Mouse (Mus musculus): ENCODE data around the gene Maml3. TPM values are rescaled to one million over a fixed set of nuclear protein-coding genes. Genes with fewer than 3 reads are reported as not detected.

Maml3 gene
- polyA plus RNA-seq, 1 experiment from 2014 or later: 8.4 TPM

- no peak overlapping the region for H3K4me2 ChIP-seq
- no peak overlapping the region for H3K4me3 ChIP-seq
- 71% methylated on average over 11 of the region's 11 CpGs for WGBS
- H3K4me1 ChIP-seq: peaks cover 24% of the 10 kb centered on the region
- no peak for ATAC-seq (ENCODE audit: borderline replicate concordance, extremely low read depth, low FRiP score, low TSS enrichment)
- H3K36me3 ChIP-seq: no peaks in the 10 kb centered on the region
- no peaks in the 10 kb centered on the region for H3K9me3 ChIP-seq
- H3K27ac ChIP-seq: no peak overlapping the region
- no peak overlapping the region for H3K9ac ChIP-seq
- H3K27me3 ChIP-seq: no peaks in the 10 kb centered on the region
Measured at GRCm38 (mm10) chr3:52062389-52063260, 42.3 kb downstream of the Maml3 start.

DNA sequence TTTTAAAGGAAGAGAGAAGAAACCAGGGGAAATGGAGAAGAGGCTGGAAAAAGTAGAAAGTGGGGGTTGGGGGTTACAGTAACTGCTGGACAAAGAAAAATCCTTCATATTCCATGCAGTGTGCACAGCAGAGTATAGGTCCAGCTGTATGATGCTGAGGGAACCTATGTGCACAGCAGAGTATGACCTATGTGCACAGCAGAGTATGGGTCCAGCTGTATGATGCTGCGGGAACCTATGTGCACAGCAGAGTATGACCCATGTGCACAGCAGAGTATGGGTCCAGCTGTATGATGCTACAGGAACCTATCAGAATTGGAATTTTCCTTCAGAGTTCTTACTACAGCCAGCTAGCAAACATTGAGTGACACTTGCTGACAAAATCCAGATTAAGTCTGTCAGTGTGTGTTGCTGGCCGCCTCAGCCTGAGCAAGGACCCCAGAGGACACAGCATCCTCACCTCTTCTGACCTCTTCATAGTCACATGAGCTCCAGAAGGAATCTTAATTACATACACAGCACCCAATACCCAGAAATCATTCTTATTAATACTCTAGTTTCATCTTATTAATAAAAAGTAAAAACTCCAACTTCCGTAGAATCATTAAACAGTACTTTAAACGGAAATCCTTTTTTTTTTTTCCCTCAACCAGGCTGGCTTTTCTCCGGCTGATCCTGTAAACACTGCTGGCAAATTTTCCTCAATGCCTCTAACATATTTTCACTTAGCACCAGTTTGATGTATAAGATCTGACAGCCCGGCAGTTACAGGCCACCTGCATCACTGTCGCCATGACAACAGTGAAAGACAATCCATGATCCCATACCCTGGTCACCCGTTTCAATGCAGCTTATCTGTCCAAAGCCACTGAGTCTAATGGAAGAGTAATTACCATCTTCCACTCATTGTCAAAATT is 43.1 kb downstream of the Maml3 start:
- no peak overlapping the region for H3K27ac ChIP-seq
- 39% methylated on average over 8 of the region's 8 CpGs for WGBS
- no peaks in the 10 kb centered on the region for H3K36me3 ChIP-seq
- no peak overlapping the region for H3K4me2 ChIP-seq
- H3K9me3 ChIP-seq: no peaks in the 10 kb centered on the region
- peak; percentile 54; the same call in 1 of the 2 replicates for ATAC-seq (ENCODE audit: borderline replicate concordance, extremely low read depth, low FRiP score, low TSS enrichment)
- no peak overlapping the region for H3K9ac ChIP-seq
- peaks cover 24% of the 10 kb centered on the region for H3K4me1 ChIP-seq
- no peaks in the 10 kb centered on the region for H3K27me3 ChIP-seq
- no peak overlapping the region for H3K4me3 ChIP-seq

GRCm38 (mm10) chr3:52060886-52061285 is 44.0 kb downstream of the Maml3 start:
- Histone ChIP-seq H3K9ac (no peak overlapping the region), H3K36me3 (no peaks in the 10 kb centered on the region), H3K4me2 (no peak overlapping the region), H3K27ac (no peak overlapping the region), H3K9me3 (no peaks in the 10 kb centered on the region), H3K27me3 (no peaks in the 10 kb centered on the region), H3K4me1 (peaks cover 15% of the 10 kb centered on the region), H3K4me3 (no peak overlapping the region)
- WGBS: 93% methylated on average over 7 of the region's 7 CpGs
- no peak for ATAC-seq (ENCODE audit: borderline replicate concordance, extremely low read depth, low FRiP score, low TSS enrichment)

DNA sequence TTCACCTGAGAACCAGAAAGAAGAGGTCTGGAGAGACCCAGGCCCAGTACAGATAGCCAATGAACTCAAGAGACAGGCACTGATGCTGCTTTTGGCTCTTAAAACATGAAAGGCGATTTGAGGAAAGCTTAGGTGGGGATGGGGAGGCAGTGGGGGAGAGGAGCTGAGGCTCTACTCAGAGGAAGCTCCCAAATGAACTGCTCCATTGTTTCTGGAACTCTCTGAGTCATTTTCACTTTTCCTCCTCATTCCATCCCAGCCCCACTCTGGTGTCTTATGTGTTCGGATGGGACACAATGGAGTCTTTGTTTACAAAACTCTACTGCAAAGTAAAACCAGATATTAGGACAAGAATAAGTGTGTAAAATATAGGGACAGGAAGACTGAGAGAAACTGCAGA is 53.1 kb downstream of the Maml3 start:
- Histone ChIP-seq H3K4me3 (no peak overlapping the region), H3K4me2 (no peak overlapping the region), H3K4me1 (peaks cover 23% of the 10 kb centered on the region), H3K27me3 (no peaks in the 10 kb centered on the region), H3K9ac (no peak overlapping the region), H3K27ac (no peak overlapping the region), H3K9me3 (no peaks in the 10 kb centered on the region), H3K36me3 (no peaks in the 10 kb centered on the region)
- WGBS: 55% methylated on average over 2 of the region's 2 CpGs
- ATAC-seq (ENCODE audit: borderline replicate concordance, extremely low read depth, low FRiP score, low TSS enrichment): no peak

DNA sequence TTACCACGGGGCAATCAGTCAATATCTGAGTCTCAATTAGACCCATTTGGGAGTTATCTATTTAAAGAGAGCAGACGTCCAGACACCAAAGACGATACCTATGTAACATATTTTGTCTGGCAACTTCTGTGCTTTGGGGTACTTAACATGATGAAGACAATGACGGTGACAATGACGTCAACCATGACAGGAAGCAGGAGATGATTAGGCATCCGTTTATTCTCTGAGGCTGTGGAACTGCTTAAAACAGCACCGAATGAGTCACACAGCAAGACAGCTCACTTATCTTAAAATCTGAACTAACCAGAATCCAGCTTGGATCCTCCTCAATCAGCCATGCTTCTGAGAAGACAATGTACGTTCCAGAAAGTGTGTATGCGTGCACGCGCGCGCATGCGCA is 56.8 kb downstream of the Maml3 start:
- no peak overlapping the region for H3K4me2 ChIP-seq
- H3K36me3 ChIP-seq: no peaks in the 10 kb centered on the region
- no peaks in the 10 kb centered on the region for H3K9me3 ChIP-seq
- WGBS: 71% methylated on average over 14 of the region's 14 CpGs
- H3K27ac ChIP-seq: peak overlapping the region; percentile 98; the same call in 1 of the 2 replicates
- H3K9ac ChIP-seq: no peak overlapping the region
- no peaks in the 10 kb centered on the region for H3K27me3 ChIP-seq
- ATAC-seq (ENCODE audit: borderline replicate concordance, extremely low read depth, low FRiP score, low TSS enrichment): no peak
- H3K4me3 ChIP-seq: no peak overlapping the region
- H3K4me1 ChIP-seq: peaks cover 53% of the 10 kb centered on the region

- Histone ChIP-seq H3K27me3 (no peaks in the 10 kb centered on the region), H3K4me1 (peaks cover 58% of the 10 kb centered on the region), H3K4me2 (peak overlapping the region; percentile 50), H3K4me3 (0 out of 2 replicates have a peak overlapping the region, but pooled peaks have one; percentile 32), H3K9me3 (no peaks in the 10 kb centered on the region), H3K9ac (0 out of 2 replicates have a peak overlapping the region, but pooled peaks have one; percentile 22), H3K27ac (peak overlapping the region; percentile 98), H3K36me3 (no peaks in the 10 kb centered on the region)
- ATAC-seq (ENCODE audit: borderline replicate concordance, extremely low read depth, low FRiP score, low TSS enrichment): no peak
- 67% methylated on average over 8 of the region's 8 CpGs for WGBS
Measured at GRCm38 (mm10) chr3:52047537-52047936, 57.3 kb downstream of the Maml3 start.

DNA sequence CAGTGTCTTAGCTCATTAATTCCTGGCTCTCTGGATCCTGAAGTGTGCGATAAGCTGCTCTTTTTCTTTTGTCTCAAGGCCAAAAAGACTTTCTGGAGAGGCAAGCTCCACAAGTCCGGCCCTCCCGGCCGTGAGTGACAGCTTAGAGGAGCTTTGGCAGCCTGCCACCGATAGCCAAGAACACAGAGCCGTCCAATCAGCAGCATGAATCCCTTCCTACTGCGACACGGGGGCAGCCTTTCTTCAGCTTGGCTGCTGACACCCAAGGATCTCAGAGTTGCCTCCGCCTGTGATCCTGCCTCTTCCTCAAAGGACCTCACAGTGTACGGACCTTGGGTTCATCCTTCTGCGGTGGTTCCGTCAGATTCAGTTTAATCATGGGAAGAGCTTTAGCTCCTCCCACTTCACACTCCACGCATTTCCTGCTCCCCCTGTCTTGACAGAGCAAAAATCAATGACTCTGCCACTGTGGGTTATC is 57.9 kb downstream of the Maml3 start:
- Histone ChIP-seq H3K4me3 (peak overlapping the region; percentile 32), H3K4me2 (peak overlapping the region; percentile 50), H3K9me3 (no peaks in the 10 kb centered on the region), H3K27me3 (no peaks in the 10 kb centered on the region), H3K36me3 (no peaks in the 10 kb centered on the region), H3K27ac (peak overlapping the region; percentile 98), H3K9ac (peak overlapping the region; percentile 42; the same call in 1 of the 2 replicates), H3K4me1 (peaks cover 58% of the 10 kb centered on the region)
- ATAC-seq (ENCODE audit: borderline replicate concordance, extremely low read depth, low FRiP score, low TSS enrichment): peak; percentile 92
- under 1% methylated on average over 13 of the region's 13 CpGs for WGBS

DNA sequence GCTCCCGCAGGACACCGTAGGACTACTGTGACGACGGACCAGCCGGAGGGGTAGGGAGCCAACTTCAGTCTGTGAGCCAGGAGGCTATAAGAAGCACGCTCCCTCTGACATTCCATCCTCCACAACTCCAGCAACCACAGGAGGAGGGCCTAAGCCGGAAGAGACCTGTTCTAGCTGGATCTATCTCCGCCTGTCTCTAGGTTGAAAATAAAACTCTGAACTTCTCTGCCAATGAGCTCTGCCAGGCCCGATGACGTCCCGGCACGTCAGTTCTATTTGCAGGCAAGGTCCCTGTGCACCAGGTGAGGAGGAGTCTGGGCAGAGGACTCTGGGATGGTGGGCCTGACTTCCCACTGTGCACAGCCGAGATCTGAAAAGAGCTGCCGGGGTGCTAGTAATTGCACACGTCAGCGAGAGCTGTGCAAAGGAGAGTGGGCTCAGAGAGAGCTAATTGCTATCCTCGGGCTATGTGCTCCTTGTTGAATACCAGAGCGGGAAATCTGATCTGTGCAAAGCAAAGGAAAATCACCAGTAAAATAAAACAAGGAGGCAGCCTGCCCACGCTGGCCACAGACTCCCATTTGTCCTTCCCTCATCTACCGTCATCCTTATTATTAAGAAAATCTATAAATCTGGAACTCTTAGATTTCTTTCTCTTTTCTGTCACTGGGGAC is 58.7 kb downstream of the Maml3 start:
- Histone ChIP-seq H3K27ac (peak overlapping the region; percentile 98), H3K36me3 (no peaks in the 10 kb centered on the region), H3K4me1 (peaks cover 64% of the 10 kb centered on the region), H3K9ac (peak overlapping the region; percentile 42), H3K27me3 (no peaks in the 10 kb centered on the region), H3K4me2 (peak overlapping the region; percentile 50), H3K4me3 (peak overlapping the region; percentile 32), H3K9me3 (no peaks in the 10 kb centered on the region)
- peak; percentile 66 for ATAC-seq (ENCODE audit: borderline replicate concordance, extremely low read depth, low FRiP score, low TSS enrichment)
- 6% methylated on average over 20 of the region's 20 CpGs for WGBS

DNA sequence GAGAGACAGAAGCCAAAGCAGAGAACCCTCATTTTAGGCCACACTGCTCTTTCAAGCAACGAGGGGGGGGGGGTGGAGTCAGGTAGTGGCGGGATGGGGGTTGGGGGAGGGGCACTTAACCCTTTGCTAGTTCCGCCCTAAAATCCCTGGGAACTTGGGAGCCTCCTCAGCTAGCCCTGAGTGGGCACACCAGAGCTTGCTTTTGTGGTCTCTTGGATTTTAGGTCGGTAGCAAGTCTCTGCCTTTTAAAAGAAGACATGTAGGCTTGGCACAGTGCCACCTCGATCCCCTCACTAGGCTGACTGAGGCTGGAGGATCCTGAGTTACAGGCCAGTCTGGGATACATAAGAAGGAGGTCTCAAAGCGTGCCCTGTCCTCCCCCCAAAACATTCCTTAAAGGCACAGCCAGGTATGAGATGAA is 59.6 kb downstream of the Maml3 start:
- no peak overlapping the region for H3K4me3 ChIP-seq
- no peak for ATAC-seq (ENCODE audit: borderline replicate concordance, extremely low read depth, low FRiP score, low TSS enrichment)
- H3K9ac ChIP-seq: peak overlapping the region; percentile 42; the same call in 1 of the 2 replicates
- no peaks in the 10 kb centered on the region for H3K36me3 ChIP-seq
- WGBS: 16% methylated on average over 6 of the region's 6 CpGs
- H3K4me1 ChIP-seq: peaks cover 71% of the 10 kb centered on the region
- peak overlapping the region; percentile 50 for H3K4me2 ChIP-seq
- peak overlapping the region; percentile 98 for H3K27ac ChIP-seq
- H3K27me3 ChIP-seq: no peaks in the 10 kb centered on the region
- no peaks in the 10 kb centered on the region for H3K9me3 ChIP-seq

DNA sequence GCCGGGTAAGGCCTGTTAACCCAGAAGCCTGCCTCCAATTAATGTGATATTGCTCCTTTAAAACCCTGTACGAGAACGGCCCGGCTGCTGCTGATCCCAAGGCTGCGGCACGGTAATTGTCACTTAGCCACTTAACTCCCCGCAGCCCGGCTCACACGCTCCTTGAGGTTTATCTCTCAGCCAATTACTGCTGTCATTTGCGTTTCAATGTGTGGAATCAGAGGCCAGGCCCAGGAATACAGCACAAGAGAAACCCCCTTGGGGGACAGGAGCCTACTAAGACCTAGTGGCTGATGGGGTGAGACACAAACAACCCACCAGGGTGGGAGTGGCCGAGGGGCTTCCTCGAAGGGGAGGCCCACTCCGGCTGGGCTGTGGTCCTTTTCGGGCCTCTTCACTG is 60.2 kb downstream of the Maml3 start:
- Histone ChIP-seq H3K27me3 (no peaks in the 10 kb centered on the region), H3K36me3 (no peaks in the 10 kb centered on the region), H3K4me3 (no peak overlapping the region), H3K27ac (peak overlapping the region; percentile 98; the same call in 1 of the 2 replicates), H3K4me1 (peaks cover 75% of the 10 kb centered on the region), H3K4me2 (peak overlapping the region; percentile 50), H3K9me3 (no peaks in the 10 kb centered on the region), H3K9ac (peak overlapping the region; percentile 17)
- ATAC-seq (ENCODE audit: borderline replicate concordance, extremely low read depth, low FRiP score, low TSS enrichment): no peak
- 7% methylated on average over 14 of the region's 14 CpGs for WGBS

DNA sequence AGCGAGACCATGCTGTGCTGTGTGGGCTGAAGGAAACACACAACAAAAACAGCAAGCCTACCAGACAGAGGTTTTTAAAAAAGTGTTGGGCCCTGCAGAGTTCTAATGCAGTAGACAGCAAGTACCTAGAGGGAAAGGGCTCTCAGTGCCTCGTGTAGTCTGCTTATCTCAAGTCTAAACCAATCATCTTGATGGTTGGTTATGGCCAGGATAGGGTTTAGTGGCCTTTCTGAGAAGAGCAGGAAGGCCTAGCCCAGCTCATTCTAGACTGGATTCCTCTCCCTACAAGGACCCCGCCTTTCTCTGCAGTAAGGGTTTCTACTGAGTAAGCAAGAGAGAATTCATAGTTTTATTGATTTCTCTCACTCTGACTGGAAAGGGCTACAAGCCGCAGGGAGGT is 61.0 kb downstream of the Maml3 start:
- no peak for ATAC-seq (ENCODE audit: borderline replicate concordance, extremely low read depth, low FRiP score, low TSS enrichment)
- Histone ChIP-seq H3K27me3 (no peaks in the 10 kb centered on the region), H3K9ac (no peak overlapping the region), H3K9me3 (no peaks in the 10 kb centered on the region), H3K27ac (0 out of 2 replicates have a peak overlapping the region, but pooled peaks have one; percentile 98), H3K36me3 (no peaks in the 10 kb centered on the region), H3K4me2 (no peak overlapping the region), H3K4me3 (no peak overlapping the region), H3K4me1 (peaks cover 80% of the 10 kb centered on the region)
- 57% methylated on average over 4 of the region's 4 CpGs for WGBS

All from lung, embryonic 15.5 days (tissue).